Mouse (Mus musculus): Measurements from ENCODE around the gene Ugt1a6a. TPM values are rescaled to one million over a fixed set of nuclear protein-coding genes. Genes with fewer than 3 reads are reported as not detected.

Gene Ugt1a6a
- polyA plus RNA-seq, 1 experiment, result 16.4 TPM

GRCm38 (mm10) chr1:88256886-88257663 lies 122.5 kb downstream of the Ugt1a6a start:
- H3K4me3 ChIP-seq (ENCODE audit: insufficient read depth, low read length), result no peak overlapping the region
- no peak overlapping the region for H3K27ac ChIP-seq (ENCODE audit: insufficient read depth, low read length)
- H3K4me1 ChIP-seq (ENCODE audit: control insufficient read depth, insufficient read depth, low read length), result peaks cover 3% of the 10 kb centered on the region
- TF ChIP-seq POLR2A (IDR thresholded peaks at IDR 0.05; ENCODE audit: low read depth, low read length) (no peak), CTCF (IDR thresholded peaks at IDR 0.05; ENCODE audit: borderline replicate concordance, insufficient read depth, low read length) (no peak)

- H3K27ac ChIP-seq (ENCODE audit: insufficient read depth, low read length), result no peak overlapping the region
- H3K4me3 ChIP-seq (ENCODE audit: insufficient read depth, low read length), result no peak overlapping the region
- TF ChIP-seq POLR2A (IDR thresholded peaks at IDR 0.05; ENCODE audit: low read depth, low read length) (no peak), CTCF (IDR thresholded peaks at IDR 0.05; ENCODE audit: borderline replicate concordance, insufficient read depth, low read length) (no peak)
- H3K4me1 ChIP-seq (ENCODE audit: control insufficient read depth, insufficient read depth, low read length), result peaks cover 9% of the 10 kb centered on the region
These were observed 123.1 kb downstream of the Ugt1a6a start for GRCm38 (mm10) chr1:88257681-88258080.

DNA sequence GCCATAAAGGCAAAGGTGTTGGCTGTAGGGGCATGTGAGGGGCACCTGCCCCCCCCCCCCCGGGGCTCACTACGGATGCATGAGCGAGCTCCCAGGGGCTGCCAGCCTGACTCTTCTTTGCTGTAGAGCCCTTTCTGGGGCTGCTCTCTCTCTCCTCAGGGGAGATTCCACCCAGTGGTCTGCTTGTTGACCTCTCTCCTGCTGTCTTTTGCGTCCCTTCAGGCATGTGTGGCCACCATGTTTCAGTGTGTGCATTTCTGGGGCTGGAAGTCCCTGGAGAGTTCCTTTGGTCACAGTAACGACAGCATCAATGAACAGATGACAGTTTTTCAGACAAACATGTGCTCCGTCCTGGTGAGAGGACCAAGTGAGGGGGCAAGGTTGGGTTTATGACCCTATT lies 123.8 kb downstream of the Ugt1a6a start:
- TF ChIP-seq CTCF (IDR thresholded peaks at IDR 0.05; ENCODE audit: borderline replicate concordance, insufficient read depth, low read length) (no peak), POLR2A (IDR thresholded peaks at IDR 0.05; ENCODE audit: low read depth, low read length) (no peak)
- H3K4me1 ChIP-seq (ENCODE audit: control insufficient read depth, insufficient read depth, low read length), result peaks cover 13% of the 10 kb centered on the region

DNA sequence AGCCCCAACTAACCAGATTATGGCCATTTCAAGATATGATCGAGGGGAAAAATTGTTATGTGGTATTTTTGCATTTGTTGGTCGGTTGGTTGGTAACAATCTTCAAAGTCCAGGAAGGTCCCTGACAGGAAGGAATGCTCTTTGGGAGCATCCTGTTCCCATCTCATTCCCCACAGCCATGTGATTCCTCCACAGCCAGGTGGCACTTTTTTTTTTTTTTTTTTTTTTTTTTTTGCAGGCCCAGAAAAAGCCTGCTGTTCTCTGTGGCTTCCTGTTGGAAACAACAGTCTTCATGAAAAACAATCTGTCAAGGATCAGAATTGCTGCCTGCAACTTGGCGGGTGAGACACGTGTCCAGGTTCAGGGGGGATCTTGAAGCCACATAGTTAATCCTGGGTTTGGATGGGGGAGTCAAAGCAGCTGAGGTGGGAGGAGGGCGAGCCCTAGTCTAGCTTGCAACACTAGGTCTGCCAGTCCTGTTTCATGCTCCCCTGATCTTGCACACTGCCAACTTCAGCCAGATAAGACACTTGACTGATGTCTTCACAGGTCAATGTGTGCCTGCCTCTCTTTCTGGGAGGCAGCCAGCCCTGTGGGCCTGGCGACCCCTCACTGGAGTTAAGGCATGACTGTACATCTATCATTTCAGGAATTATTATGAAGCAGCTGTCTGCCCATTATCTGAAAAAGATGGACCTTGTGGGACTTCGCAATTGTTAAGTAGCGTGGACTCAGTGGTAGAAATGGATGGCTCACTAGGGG lies 124.5 kb downstream of the Ugt1a6a start:
- Histone ChIP-seq H3K4me3 (ENCODE audit: insufficient read depth, low read length) (no peak overlapping the region), H3K27ac (ENCODE audit: insufficient read depth, low read length) (no peak overlapping the region), H3K4me1 (ENCODE audit: control insufficient read depth, insufficient read depth, low read length) (peaks cover 13% of the 10 kb centered on the region)
- TF ChIP-seq CTCF (IDR thresholded peaks at IDR 0.05; ENCODE audit: borderline replicate concordance, insufficient read depth, low read length), result no peak
- TF ChIP-seq POLR2A (IDR thresholded peaks at IDR 0.05; ENCODE audit: low read depth, low read length), result no peak

More for the DNA sequence above, 123.8 kb downstream of the Ugt1a6a start:
- no peak overlapping the region for H3K4me3 ChIP-seq (ENCODE audit: insufficient read depth, low read length)
- H3K27ac ChIP-seq (ENCODE audit: insufficient read depth, low read length), result no peak overlapping the region

DNA sequence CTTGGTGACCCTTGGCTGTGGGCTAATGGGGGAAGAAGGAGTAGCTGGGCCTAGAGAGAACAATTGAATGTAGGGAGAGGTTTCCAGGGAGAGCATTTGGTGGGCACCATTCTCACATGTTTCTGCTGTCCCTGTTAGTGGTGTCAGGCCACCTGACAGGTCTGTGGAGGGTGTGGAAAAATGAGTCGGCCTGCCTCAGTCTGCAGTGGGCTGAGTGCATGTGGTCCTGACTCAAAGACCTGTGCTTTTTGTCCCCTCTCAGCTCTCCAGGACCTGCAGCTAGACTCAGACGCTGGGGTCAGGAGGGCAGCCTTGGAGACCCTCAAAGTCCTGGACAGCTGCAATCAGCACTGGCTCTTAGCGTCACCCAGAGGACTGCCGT lies 125.0 kb downstream of the Ugt1a6a start:
- TF ChIP-seq POLR2A (IDR thresholded peaks at IDR 0.05; ENCODE audit: low read depth, low read length), result no peak
- TF ChIP-seq CTCF (IDR thresholded peaks at IDR 0.05; ENCODE audit: borderline replicate concordance, insufficient read depth, low read length), result no peak
- no peak overlapping the region for H3K4me3 ChIP-seq (ENCODE audit: insufficient read depth, low read length)
- H3K4me1 ChIP-seq (ENCODE audit: control insufficient read depth, insufficient read depth, low read length), result peaks cover 13% of the 10 kb centered on the region
- no peak overlapping the region for H3K27ac ChIP-seq (ENCODE audit: insufficient read depth, low read length)

- Histone ChIP-seq H3K4me3 (ENCODE audit: insufficient read depth, low read length) (no peak overlapping the region), H3K4me1 (ENCODE audit: control insufficient read depth, insufficient read depth, low read length) (peaks cover 13% of the 10 kb centered on the region)
- TF ChIP-seq CTCF (IDR thresholded peaks at IDR 0.05; ENCODE audit: borderline replicate concordance, insufficient read depth, low read length), result no peak
- no peak for TF ChIP-seq POLR2A (IDR thresholded peaks at IDR 0.05; ENCODE audit: low read depth, low read length)
These were observed 125.5 kb downstream of the Ugt1a6a start for GRCm38 (mm10) chr1:88260114-88260513.

DNA sequence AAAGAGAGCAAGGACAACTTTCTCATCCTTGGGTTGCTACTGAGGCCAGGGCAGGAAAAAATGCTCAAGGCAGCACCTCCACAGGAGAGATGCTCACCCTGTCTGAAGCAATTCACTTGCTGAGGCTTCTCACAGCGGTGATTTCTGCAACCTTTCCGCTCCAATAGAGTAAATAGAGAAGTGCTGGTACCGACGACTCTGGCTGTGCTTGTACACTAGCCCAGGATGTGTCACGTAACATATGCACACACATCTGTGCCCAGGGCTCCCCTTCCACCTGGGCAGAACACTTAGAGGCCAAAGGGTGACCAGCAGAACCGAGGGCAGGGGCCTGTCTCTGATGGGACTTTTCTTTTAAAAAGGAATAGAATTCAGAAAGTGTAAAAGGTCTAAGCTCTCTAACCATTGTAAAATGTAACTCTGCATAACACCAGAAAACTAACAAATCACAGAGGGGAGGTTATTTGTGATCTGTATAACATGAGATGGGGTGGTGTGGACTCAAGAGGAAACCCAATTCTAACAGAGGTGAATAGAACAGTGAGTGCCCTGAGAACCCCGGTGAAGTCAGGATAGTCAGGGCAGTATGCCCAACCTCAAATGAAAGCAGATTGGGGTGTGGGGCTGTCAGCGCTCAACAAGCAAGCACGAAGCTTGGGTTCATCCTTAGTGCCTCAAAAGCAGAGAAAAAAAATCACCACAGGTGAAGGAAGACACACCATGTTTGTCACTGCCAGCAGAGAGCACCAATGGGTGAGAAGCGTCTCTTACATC lies 126.2 kb downstream of the Ugt1a6a start:
- TF ChIP-seq POLR2A (IDR thresholded peaks at IDR 0.05; ENCODE audit: low read depth, low read length), result no peak
- TF ChIP-seq CTCF (IDR thresholded peaks at IDR 0.05; ENCODE audit: borderline replicate concordance, insufficient read depth, low read length), result no peak
- Histone ChIP-seq H3K4me3 (ENCODE audit: insufficient read depth, low read length) (no peak overlapping the region), H3K27ac (ENCODE audit: insufficient read depth, low read length) (no peak overlapping the region), H3K4me1 (ENCODE audit: control insufficient read depth, insufficient read depth, low read length) (peaks cover 13% of the 10 kb centered on the region)

More at GRCm38 (mm10) chr1:88260114-88260513, 125.5 kb downstream of the Ugt1a6a start:
- H3K27ac ChIP-seq (ENCODE audit: insufficient read depth, low read length), result no peak overlapping the region

GRCm38 (mm10) chr1:88261706-88262105 lies 127.1 kb downstream of the Ugt1a6a start:
- TF ChIP-seq CTCF (IDR thresholded peaks at IDR 0.05; ENCODE audit: borderline replicate concordance, insufficient read depth, low read length) (no peak), POLR2A (IDR thresholded peaks at IDR 0.05; ENCODE audit: low read depth, low read length) (no peak)
- Histone ChIP-seq H3K4me1 (ENCODE audit: control insufficient read depth, insufficient read depth, low read length) (peaks cover 13% of the 10 kb centered on the region), H3K27ac (ENCODE audit: insufficient read depth, low read length) (no peak overlapping the region), H3K4me3 (ENCODE audit: insufficient read depth, low read length) (no peak overlapping the region)

GRCm38 (mm10) chr1:88262255-88262654 lies 127.6 kb downstream of the Ugt1a6a start:
- no peak overlapping the region for H3K27ac ChIP-seq (ENCODE audit: insufficient read depth, low read length)
- H3K4me1 ChIP-seq (ENCODE audit: control insufficient read depth, insufficient read depth, low read length), result peaks cover 13% of the 10 kb centered on the region
- no peak for TF ChIP-seq CTCF (IDR thresholded peaks at IDR 0.05; ENCODE audit: borderline replicate concordance, insufficient read depth, low read length)
- no peak for TF ChIP-seq POLR2A (IDR thresholded peaks at IDR 0.05; ENCODE audit: low read depth, low read length)
- no peak overlapping the region for H3K4me3 ChIP-seq (ENCODE audit: insufficient read depth, low read length)
